Mouse (Mus musculus) lung, adult 2 months (tissue): ENCODE data around the gene Grip1.

ENCODE experiments used
- CTCF ChIP-seq: fragments of 200-500 bp; IDR thresholded peaks from 2 replicates; pipeline ENCODE4 v1.5.1; 2011; ENCODE audit warnings: mild to moderate bottlenecking, low read length, control low read depth; ENCODE audit not compliant: insufficient read depth
- POLR2A ChIP-seq: fragments of 200-500 bp; IDR thresholded peaks from 2 replicates; pipeline ENCODE4 v1.6.1; 2011; ENCODE audit warnings: low read depth, mild to moderate bottlenecking, control low read depth, low read length, borderline replicate concordance; ENCODE audit errors: extremely low read depth

GRCm38 (mm10) chr10:119886681-119887080 is 433.1 kb downstream of the Grip1 start:
- TF ChIP-seq POLR2A (no peak), CTCF (no peak)
